Mouse (Mus musculus) G1E (cell line): ENCODE data around the gene P2rx2. TPM values are rescaled to one million over a fixed set of nuclear protein-coding genes. Genes with fewer than 3 reads are reported as not detected.

ENCODE experiments used
- ATAC-seq: 2 replicates; pipeline ENCODE4 v1.8.0; 2016; ENCODE audit warnings: mild to moderate bottlenecking; ENCODE audit not compliant: insufficient number of reproducible peaks, poor library complexity, low FRiP score, severe bottlenecking; ENCODE audit errors: extremely low read depth
- DNase-seq: peaks from one replicate; pipeline ENCODE4 v3.0.0; 2012; ENCODE audit warnings: low spot score
- H3K27me3 ChIP-seq: 2 replicates; pipeline ENCODE4 v1.6.1; 2012; ENCODE audit warnings: mild to moderate bottlenecking, low read length, inconsistent platforms; ENCODE audit not compliant: insufficient read depth
- H3K36me3 ChIP-seq: replicated peaks from 2 replicates; pipeline ENCODE3; 2012; ENCODE audit warnings: mild to moderate bottlenecking, inconsistent platforms
- H3K4me1 ChIP-seq: 2 replicates; pipeline ENCODE4 v1.6.1; 2012; ENCODE audit warnings: low read depth, low read length, inconsistent platforms, mixed read lengths; ENCODE audit not compliant: insufficient read depth
- H3K4me3 ChIP-seq: 2 replicates; pipeline ENCODE4 v1.5.1; 2012; ENCODE audit warnings: low read depth, mild to moderate bottlenecking, inconsistent platforms, low read length, moderate library complexity, mixed read lengths
- H3K9me3 ChIP-seq: replicated peaks from 2 replicates; pipeline ENCODE4 v1.6.1; 2012; ENCODE audit warnings: inconsistent platforms
- CTCF ChIP-seq: IDR thresholded peaks from 2 replicates; pipeline ENCODE4 v1.5.1; 2012; ENCODE audit warnings: low read depth, low read length, inconsistent platforms, mixed read lengths
- GATA1 ChIP-seq: IDR thresholded peaks from 2 replicates; pipeline ENCODE4 v1.6.1; 2012; ENCODE audit warnings: borderline replicate concordance, low read length, inconsistent platforms, mixed read lengths
- GATA2 ChIP-seq: IDR thresholded peaks from 2 replicates; pipeline ENCODE4 v1.6.1; 2012; ENCODE audit warnings: low read depth, low read length, inconsistent platforms, borderline replicate concordance
- POLR2AphosphoS5 ChIP-seq: IDR thresholded peaks from 2 replicates; pipeline ENCODE4 v1.6.1; 2012; ENCODE audit warnings: low read depth, low read length, inconsistent platforms; ENCODE audit not compliant: insufficient replicate concordance
- TAL1 ChIP-seq: conservative IDR thresholded peaks from 2 replicates; pipeline ENCODE4 v1.6.1; 2012; ENCODE audit warnings: low read depth, low read length, inconsistent platforms, mixed read lengths
- polyA plus RNA-seq: library from polyadenylated mRNA; stranded (reverse); fragments of >175 nt; gene quantifications from 2 replicates; pipeline ENCODE4 v1.2.3, GENCODE M21; 2012
- total RNA-seq, 2 experiments: library from RNA; stranded (forward) in 1 of 2; stranded (reverse) in 1 of 2; fragments of 200-1000 nt in 1 of 2; fragments of >200 nt in 1 of 2; fragmentation: Nextera tagmentation in 1 of 2; gene quantifications; 2 replicates each; pipeline ENCODE4 v1.2.3; 2014 to 2017

The P2rx2 gene
- total and polyA plus RNA-seq, 3 experiments, result not detected

DNA sequence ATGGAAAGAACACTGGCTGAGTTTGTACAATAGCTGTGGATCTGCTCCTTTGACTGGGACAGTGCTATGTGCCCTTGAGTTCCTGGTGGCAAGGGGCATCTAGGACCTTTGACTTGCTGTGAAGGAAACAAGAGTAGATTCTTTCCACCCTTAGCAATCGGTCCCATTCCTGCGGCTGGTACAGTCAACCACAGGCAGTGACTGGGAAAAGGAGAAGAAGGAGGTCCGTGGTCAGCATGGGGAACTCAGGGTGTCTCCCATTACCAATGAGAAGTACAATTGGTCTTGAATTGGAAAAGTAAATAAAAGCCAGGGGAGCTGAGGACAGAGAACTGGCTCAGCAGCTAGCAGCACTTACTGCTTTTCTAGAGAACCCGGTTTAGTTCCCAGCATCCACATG is 2.5 kb upstream of the P2rx2 start:
- Histone ChIP-seq H3K36me3 (peaks cover 17% of the 10 kb centered on the region), H3K9me3 (0 out of 2 replicates have a peak, but pooled peaks cover 2% of the 10 kb centered on the region), H3K27me3 (peaks cover 32% of the 10 kb centered on the region), H3K4me3 (no peak overlapping the region), H3K4me1 (no peaks in the 10 kb centered on the region)
- ATAC-seq (no peak), DNase-seq (no peak)
- no peak for TF ChIP-seq TAL1
- TF ChIP-seq CTCF, result no peak
- no peak for TF ChIP-seq GATA2
- no peak for TF ChIP-seq POLR2AphosphoS5
- TF ChIP-seq GATA1, result no peak

DNA sequence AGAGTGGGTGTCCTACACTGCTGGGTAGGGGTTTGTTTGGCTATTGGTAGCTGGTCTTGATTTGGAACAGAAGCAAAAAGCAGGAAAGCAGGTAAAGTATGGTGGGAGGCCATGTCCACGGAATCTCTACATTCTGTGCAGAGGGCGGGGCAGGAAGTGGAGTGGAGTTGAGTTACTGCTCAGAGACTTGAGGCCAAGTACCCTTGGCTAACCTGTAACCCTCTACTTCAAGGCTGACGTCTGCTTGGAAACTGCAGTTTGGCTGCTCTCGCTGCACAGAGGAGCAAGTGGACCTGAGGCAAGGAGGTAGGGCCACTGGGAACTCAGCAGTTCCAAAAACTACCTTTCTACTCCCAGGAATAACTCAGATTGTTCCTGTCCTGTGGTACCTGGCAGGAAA is 1.5 kb upstream of the P2rx2 start, which contains the start of gene Lrcol1:
TSS of gene Lrcol1 (plus strand) at position 207 of the 400 bp plus-strand sequence.
- DNase-seq (no peak), ATAC-seq (no peak)
- peaks cover 27% of the 10 kb centered on the region for H3K36me3 ChIP-seq
- TF ChIP-seq CTCF (no peak), POLR2AphosphoS5 (no peak), TAL1 (no peak), GATA2 (no peak), GATA1 (no peak)
- peaks cover 27% of the 10 kb centered on the region for H3K27me3 ChIP-seq
- H3K4me3 ChIP-seq, result no peak within 1 kb of the TSS; the same call in 1 of the 2 replicates
- peaks cover 7% of the 10 kb centered on the region; the same call in 1 of the 2 replicates for H3K4me1 ChIP-seq
- 0 out of 2 replicates have a peak, but pooled peaks cover 2% of the 10 kb centered on the region for H3K9me3 ChIP-seq

DNA sequence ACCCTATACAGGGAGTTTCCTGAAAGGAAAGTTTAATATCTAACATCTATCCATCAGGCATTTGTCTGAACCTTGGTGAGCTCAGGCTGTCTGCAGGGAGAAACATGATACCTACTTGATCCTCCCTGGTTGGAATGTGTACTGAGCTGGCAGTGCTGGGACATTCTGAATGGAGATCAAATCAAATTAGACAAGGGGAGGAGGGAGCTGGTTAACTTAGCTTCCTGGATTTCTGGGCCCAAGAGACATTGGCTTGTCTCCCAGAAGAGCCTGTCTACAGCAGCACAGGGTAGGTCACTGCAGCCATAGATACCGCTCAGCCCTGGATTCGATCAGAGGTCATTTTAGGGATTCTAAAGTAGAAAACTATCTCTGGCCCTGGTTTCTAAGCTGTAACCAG is 4.2 kb downstream of the P2rx2 start:
- no peak for ATAC-seq

DNA sequence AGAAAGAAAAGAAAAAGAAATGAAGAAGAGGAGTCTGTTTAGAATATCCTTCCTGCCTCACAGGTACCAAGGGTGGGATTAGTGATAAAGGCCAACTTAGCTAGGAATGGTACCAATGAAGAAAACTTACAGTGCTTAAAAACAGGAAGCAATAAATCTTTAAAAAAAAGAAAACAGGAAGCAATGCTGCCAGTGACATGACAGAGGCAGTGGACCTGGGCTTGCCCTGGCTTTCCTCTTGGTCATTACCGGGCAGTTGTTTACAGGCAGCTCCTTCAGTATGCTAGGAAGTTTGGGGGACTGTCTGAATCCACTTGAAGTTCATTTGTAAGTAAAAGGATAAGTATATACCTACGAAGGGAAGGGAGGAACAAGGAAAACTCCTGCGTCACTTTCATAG is 12.5 kb downstream of the P2rx2 start:
- Histone ChIP-seq H3K36me3 (peaks cover 94% of the 10 kb centered on the region), H3K9me3 (no peaks in the 10 kb centered on the region), H3K27me3 (no peaks in the 10 kb centered on the region), H3K4me1 (no peaks in the 10 kb centered on the region), H3K4me3 (no peak overlapping the region)
- ATAC-seq (no peak), DNase-seq (no peak)
- TF ChIP-seq GATA2, result no peak
- TF ChIP-seq GATA1, result no peak
- TF ChIP-seq POLR2AphosphoS5, result no peak
- TF ChIP-seq TAL1, result no peak
- no peak for TF ChIP-seq CTCF

More for the DNA sequence above, 4.2 kb downstream of the P2rx2 start:
- Histone ChIP-seq H3K36me3 (peaks cover 85% of the 10 kb centered on the region), H3K9me3 (0 out of 2 replicates have a peak, but pooled peaks cover 2% of the 10 kb centered on the region), H3K4me3 (no peak overlapping the region), H3K4me1 (peaks cover 7% of the 10 kb centered on the region; the same call in 1 of the 2 replicates), H3K27me3 (peaks cover 8% of the 10 kb centered on the region; the same call in 1 of the 2 replicates)
- no peak for DNase-seq
- TF ChIP-seq GATA2, result no peak
- no peak for TF ChIP-seq POLR2AphosphoS5
- no peak for TF ChIP-seq GATA1

DNA sequence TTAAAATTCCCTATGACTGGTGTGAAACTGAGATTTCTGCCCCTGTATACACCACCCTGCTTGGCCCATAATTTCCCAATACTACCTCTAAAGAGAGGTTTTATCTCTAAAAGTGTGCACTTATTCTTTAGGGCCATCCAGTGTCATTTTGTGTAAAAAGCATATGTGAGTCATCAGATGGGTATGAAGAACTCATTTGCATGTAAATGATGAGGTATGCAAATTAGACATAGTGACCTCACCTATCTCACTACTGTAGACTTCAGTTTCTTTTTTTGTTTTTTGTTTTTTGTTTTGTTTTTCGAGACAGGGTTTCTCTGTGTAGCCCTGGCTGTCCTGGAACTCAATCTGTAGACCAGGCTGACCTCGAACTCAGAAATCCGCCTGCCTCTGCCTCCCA is 29.9 kb downstream of the P2rx2 start:
- H3K4me3 ChIP-seq, result no peak overlapping the region
- H3K27me3 ChIP-seq, result no peaks in the 10 kb centered on the region
- H3K36me3 ChIP-seq, result peaks cover 93% of the 10 kb centered on the region
- H3K4me1 ChIP-seq, result peaks cover 1% of the 10 kb centered on the region; the same call in 1 of the 2 replicates
- no peak for ATAC-seq
- TF ChIP-seq CTCF, result no peak
- TF ChIP-seq POLR2AphosphoS5, result no peak
- TF ChIP-seq GATA1, result no peak
- TF ChIP-seq GATA2, result no peak
- no peak for TF ChIP-seq TAL1
- DNase-seq, result no peak
- no peaks in the 10 kb centered on the region for H3K9me3 ChIP-seq

DNA sequence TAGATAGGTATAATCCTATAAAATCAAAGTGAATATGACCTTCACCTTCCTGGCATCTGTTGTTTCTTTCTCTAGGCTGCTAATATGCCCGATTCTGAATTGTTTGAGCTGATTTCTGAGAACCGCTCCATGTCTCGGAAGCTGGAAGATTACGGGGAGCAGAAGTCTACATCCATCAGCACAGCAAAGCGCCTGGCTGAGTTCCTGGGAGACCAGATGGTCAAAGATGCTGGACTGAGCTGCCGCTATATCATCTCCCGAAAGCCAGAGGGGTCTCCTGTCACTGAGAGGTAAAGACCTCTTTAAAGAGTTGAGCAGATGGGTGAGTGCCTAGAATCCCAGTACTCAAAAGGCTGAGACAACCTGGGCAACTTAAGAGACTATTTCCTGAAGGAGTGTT is 34.2 kb downstream of the P2rx2 start:
- no peaks in the 10 kb centered on the region for H3K27me3 ChIP-seq
- no peaks in the 10 kb centered on the region for H3K9me3 ChIP-seq
- peaks cover 98% of the 10 kb centered on the region for H3K36me3 ChIP-seq
- no peak overlapping the region for H3K4me3 ChIP-seq
- DNase-seq (no peak), ATAC-seq (no peak)
- H3K4me1 ChIP-seq, result no peaks in the 10 kb centered on the region
- TF ChIP-seq POLR2AphosphoS5, result no peak
- no peak for TF ChIP-seq TAL1
- TF ChIP-seq CTCF, result no peak

DNA sequence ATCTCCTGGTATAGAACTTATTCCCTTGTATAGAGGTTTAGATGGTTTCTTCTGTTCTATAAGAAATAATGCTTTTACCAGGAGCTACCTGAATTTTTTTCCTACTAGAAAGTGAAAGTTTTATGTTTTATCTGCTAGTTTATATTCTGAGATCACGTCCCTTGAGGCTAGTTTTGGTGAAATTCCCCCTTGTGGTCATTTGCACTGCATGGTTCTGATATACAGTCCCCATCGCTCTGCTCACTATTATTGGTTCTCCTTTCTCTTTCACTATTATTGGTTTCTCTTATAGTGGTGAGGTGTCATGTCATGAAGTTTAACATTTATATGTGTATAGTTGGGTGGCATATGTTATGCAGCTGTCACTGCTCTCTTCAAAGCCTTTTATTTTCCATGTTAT is 42.4 kb downstream of the P2rx2 start:
- H3K36me3 ChIP-seq, result peaks cover 96% of the 10 kb centered on the region
- ATAC-seq (no peak), DNase-seq (no peak)

More for the DNA sequence above, 42.4 kb downstream of the P2rx2 start:
- TF ChIP-seq CTCF (no peak), GATA1 (no peak), POLR2AphosphoS5 (no peak), TAL1 (no peak)
- Histone ChIP-seq H3K27me3 (no peaks in the 10 kb centered on the region), H3K4me1 (peaks cover 9% of the 10 kb centered on the region), H3K4me3 (no peak overlapping the region), H3K9me3 (no peaks in the 10 kb centered on the region)
